Mouse (Mus musculus) forebrain, postnatal 0 days (tissue): Measurements from ENCODE around the gene Vars. TPM values are rescaled to one million over a fixed set of nuclear protein-coding genes. Genes with fewer than 3 reads are reported as not detected.

Source experiments
- ATAC-seq: fragments of 200-750 bp; cut with Nextera tagmentation; 2 replicates; pipeline ENCODE4 v1.8.0; 2017; ENCODE audit warnings: mild to moderate bottlenecking, moderate library complexity
- DNase-seq: peaks from one replicate; pipeline ENCODE4 v3.0.0-alpha.2; 2015
- H3K27ac ChIP-seq: fragments of 300-500 bp; sonication (generic); 2 replicates; pipeline ENCODE4 v1.5.1; 2014; ENCODE audit warnings: low read depth, mild to moderate bottlenecking, antibody characterized with exemption, low read length, moderate library complexity, mixed read lengths
- H3K27me3 ChIP-seq: fragments of 300-500 bp; sonication (generic); 2 replicates; pipeline ENCODE4 v1.6.1; 2014; ENCODE audit warnings: mild to moderate bottlenecking, low read length, mixed read lengths; ENCODE audit not compliant: insufficient read depth
- H3K36me3 ChIP-seq: fragments of 300-500 bp; sonication (generic); 2 replicates; pipeline ENCODE4 v1.6.1; 2014; ENCODE audit warnings: mild to moderate bottlenecking, moderate library complexity; ENCODE audit not compliant: insufficient read depth
- H3K4me1 ChIP-seq: fragments of 300-500 bp; sonication (generic); 2 replicates; pipeline ENCODE4 v1.6.1; 2014; ENCODE audit warnings: antibody characterized with exemption; ENCODE audit not compliant: insufficient read depth
- H3K4me2 ChIP-seq: fragments of 300-500 bp; sonication (generic); 2 replicates; pipeline ENCODE4 v1.6.1; 2014; ENCODE audit warnings: low read depth, mild to moderate bottlenecking, moderate library complexity
- H3K4me3 ChIP-seq: fragments of 300-500 bp; sonication (generic); 2 replicates; pipeline ENCODE4 v1.5.1; 2014; ENCODE audit warnings: low read depth, low read length, mixed read lengths
- H3K9ac ChIP-seq: fragments of 300-500 bp; sonication (generic); 2 replicates; pipeline ENCODE4 v1.6.1; 2014; ENCODE audit warnings: mild to moderate bottlenecking
- H3K9me3 ChIP-seq: fragments of 300-500 bp; sonication (generic); 2 replicates; pipeline ENCODE4 v1.6.1; 2016; ENCODE audit warnings: low read length
- CTCF ChIP-seq: sonication (generic); IDR thresholded peaks from 2 replicates; pipeline ENCODE4 v1.5.1; 2016; ENCODE audit warnings: antibody characterized with exemption, control low read depth, low read depth
- WGBS: fragments of 180-500 bp; shearing (Covaris S2); extraction: QIAGEN DNeasy Blood & Tissue Kit; methylation state at CpG from one replicate; pipeline ENCODE4 v1.1.7; 2014; 5-methylcytosine and 5-hydroxymethylcytosine counted together
- polyA plus RNA-seq: library from polyadenylated mRNA; unstranded; fragments of >200 nt; fragmentation: Nextera tagmentation; extraction: Ambion mirVana; gene quantifications from 2 replicates; pipeline ENCODE4 v1.2.1, GENCODE M21; 2015
- total RNA-seq: library from RNA; depleted of rRNA; stranded (reverse); fragments of >200 nt; gene quantifications from 2 replicates; pipeline ENCODE4 v1.2.3, GENCODE M21; 2014

Vars gene
- total and polyA plus RNA-seq, 2 experiments from 2014 or later: 45.4 to 93.4 TPM

DNA sequence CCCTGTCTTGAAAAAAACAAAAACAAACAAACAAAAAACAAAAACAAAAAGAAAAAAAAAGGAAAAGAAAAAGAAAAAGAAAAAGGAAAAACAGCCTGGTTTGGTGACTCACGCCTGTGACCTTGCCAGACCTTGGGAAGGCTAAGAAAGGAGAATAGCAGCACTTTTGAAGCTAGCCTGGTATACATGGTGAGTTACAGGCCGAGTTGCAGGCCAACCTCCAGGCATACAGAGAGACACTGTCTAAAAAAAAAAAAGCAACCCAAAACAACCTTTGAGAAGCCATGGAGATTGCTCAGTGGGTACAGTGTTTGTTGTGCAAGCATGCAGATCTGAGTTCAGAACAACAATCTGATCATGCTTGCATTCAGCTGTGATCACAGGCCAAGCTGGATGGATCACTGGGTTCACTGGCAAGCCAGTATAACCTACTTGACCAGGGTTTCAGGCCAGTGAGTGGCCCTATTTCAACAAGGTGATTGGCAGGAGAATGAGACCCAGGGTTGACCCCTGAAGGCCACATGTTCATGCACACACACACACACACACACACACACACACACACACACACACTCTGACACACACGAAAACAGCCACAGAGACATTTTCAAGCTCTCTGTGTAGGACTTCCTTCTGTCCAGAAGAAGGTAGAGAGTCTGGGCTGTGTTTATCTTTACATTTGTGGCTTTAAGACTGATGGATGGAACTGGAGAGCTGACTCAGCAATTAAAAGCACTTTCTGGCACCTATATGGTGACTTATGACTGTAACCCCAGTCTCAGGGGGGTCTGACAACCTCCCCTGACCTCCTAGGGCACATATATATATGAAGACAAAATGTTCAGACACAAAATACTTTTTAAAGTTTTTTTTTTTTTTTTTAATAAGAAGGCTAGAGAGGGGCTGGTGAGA is 24.9 kb upstream of the Vars start:
- Histone ChIP-seq H3K27me3 (no peaks in the 10 kb centered on the region), H3K4me3 (no peak overlapping the region), H3K4me2 (no peak overlapping the region), H3K27ac (no peak overlapping the region), H3K36me3 (no peaks in the 10 kb centered on the region), H3K4me1 (peaks cover 4% of the 10 kb centered on the region), H3K9ac (no peak overlapping the region), H3K9me3 (no peaks in the 10 kb centered on the region)
- no peak for TF ChIP-seq CTCF
- 82% methylated on average over 3 of the region's 3 CpGs for WGBS
- no peak for DNase-seq
- ATAC-seq: no peak

DNA sequence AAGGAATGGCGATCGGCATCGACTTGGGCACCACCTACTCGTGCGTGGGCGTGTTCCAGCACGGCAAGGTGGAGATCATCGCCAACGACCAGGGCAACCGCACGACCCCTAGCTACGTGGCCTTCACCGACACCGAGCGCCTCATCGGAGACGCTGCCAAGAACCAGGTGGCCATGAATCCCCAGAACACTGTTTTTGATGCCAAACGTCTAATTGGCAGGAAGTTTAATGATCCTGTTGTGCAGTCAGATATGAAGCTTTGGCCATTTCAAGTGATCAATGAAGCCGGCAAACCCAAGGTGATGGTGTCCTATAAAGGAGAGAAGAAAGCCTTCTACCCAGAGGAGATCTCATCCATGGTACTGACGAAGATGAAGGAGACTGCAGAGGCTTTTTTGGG is 23.8 kb upstream of the Vars start:
- DNase-seq (no peak), ATAC-seq (no peak)
- no peak overlapping the region for H3K4me3 ChIP-seq
- H3K27ac ChIP-seq: no peak overlapping the region
- H3K36me3 ChIP-seq: no peaks in the 10 kb centered on the region
- no peak for TF ChIP-seq CTCF
- H3K9ac ChIP-seq: no peak overlapping the region
- no peaks in the 10 kb centered on the region for H3K27me3 ChIP-seq
- H3K4me1 ChIP-seq: peaks cover 4% of the 10 kb centered on the region
- WGBS: 96% methylated on average over 20 of the region's 20 CpGs
- no peaks in the 10 kb centered on the region for H3K9me3 ChIP-seq
- H3K4me2 ChIP-seq: no peak overlapping the region

DNA sequence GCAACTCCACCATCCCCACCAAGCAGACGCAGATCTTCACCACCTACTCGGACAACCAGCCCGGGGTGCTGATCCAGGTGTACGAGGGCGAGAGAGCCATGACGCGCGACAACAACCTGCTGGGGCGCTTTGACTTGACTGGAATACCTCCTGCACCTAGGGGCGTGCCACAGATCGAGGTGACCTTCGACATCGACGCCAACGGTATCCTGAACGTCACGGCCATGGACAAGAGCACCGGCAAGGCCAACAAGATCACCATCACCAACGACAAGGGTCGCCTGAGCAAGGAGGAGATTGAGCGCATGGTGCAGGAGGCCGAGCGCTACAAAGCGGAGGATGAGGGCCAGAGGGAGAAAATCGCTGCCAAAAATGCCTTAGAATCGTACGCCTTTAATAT is 22.5 kb upstream of the Vars start:
- H3K27me3 ChIP-seq: no peaks in the 10 kb centered on the region
- H3K36me3 ChIP-seq: no peaks in the 10 kb centered on the region
- H3K9ac ChIP-seq: no peak overlapping the region
- 91% methylated on average over 27 of the region's 27 CpGs for WGBS
- no peak overlapping the region for H3K4me2 ChIP-seq
- no peak overlapping the region for H3K27ac ChIP-seq
- H3K9me3 ChIP-seq: no peaks in the 10 kb centered on the region
- H3K4me3 ChIP-seq: no peak overlapping the region
- peaks cover 6% of the 10 kb centered on the region for H3K4me1 ChIP-seq
- ATAC-seq (no peak), DNase-seq (no peak)
- TF ChIP-seq CTCF: no peak

DNA sequence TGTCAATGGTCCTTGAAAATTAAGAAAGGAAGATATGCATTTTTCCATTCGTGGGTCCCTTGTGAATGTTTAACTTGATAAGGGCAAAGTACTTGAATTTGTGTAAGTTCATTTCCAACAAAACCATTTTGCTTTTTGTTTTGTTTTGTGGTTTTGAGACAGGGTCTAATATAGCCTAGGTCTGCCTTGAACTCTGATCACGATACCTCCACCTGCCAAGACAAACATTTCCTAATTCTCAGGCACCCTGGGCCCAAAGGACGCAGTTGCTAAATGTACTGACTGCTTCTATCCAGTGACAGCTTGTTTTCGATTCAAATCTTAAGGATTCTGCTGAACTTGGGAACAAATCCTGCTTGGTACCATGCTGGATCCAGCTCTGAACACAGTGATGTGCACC is 21.2 kb upstream of the Vars start:
- 97% methylated on average over 4 of the region's 4 CpGs for WGBS
- no peak for ATAC-seq
- Histone ChIP-seq H3K4me2 (no peak overlapping the region), H3K27ac (no peak overlapping the region), H3K27me3 (no peaks in the 10 kb centered on the region), H3K9me3 (no peaks in the 10 kb centered on the region), H3K36me3 (no peaks in the 10 kb centered on the region), H3K4me1 (peaks cover 6% of the 10 kb centered on the region), H3K4me3 (no peak overlapping the region), H3K9ac (no peak overlapping the region)
- no peak for DNase-seq
- TF ChIP-seq CTCF: no peak

DNA sequence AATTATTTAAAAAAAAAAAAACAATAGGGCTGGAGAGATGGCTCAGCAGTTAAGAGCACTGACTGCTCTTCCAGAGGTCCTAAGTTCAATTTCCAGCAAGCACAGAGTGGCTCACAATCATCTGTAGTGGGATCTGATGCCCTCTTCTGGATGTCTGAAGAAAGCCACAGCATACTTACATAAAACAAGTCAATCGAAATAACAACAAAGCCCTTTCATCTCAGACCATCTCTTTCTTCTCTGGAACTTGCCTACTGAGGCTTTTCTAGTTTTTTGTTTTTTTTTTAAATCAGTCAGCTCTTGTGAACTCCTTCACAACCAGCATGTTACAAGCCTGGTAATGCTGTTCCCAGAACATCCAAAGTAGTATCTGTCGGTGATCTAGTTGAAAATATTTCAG is 20.1 kb upstream of the Vars start:
- Histone ChIP-seq H3K36me3 (peaks cover 6% of the 10 kb centered on the region; the same call in 1 of the 2 replicates), H3K27me3 (no peaks in the 10 kb centered on the region), H3K9me3 (no peaks in the 10 kb centered on the region), H3K27ac (no peak overlapping the region), H3K4me2 (peak overlapping the region; percentile 91), H3K4me1 (peaks cover 6% of the 10 kb centered on the region), H3K4me3 (peak overlapping the region; percentile 94), H3K9ac (peak overlapping the region; percentile 73)
- no peak for ATAC-seq
- peak; percentile 36 for DNase-seq
- 12% methylated on average over 2 of the region's 2 CpGs for WGBS
- TF ChIP-seq CTCF: peak; percentile 67

DNA sequence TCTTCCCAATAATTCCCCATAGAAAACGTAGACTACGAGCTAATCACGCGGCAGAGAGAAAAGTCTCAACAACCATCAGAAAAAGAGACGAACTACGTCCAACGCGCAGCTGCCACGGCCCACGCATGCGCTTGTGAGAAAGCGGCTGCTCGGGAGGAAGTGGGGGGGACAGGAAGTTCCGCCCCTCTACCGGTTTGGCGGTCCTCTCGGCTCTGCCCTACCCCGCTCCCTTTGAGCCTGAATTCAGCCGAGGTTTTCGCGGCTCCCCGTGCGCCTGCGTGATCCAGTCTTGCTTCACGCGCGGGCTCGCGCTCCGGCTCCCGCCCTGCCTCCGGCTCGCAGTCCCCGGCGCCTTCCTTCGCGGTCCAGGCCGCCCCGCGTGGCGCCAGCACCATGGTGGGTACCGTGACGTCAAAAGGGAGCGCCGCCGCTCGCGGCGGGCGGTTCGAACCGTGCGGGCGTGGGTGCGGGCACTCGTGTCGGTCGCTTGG is 19.1 kb upstream of the Vars start, which contains the start of gene Lsm2:
Lsm2 (plus strand) TSS at position 173 of the 491 bp plus-strand sequence.
- Histone ChIP-seq H3K9me3 (no peaks in the 10 kb centered on the region), H3K36me3 (peaks cover 16% of the 10 kb centered on the region), H3K4me1 (peaks cover 6% of the 10 kb centered on the region), H3K4me3 (peak within 1 kb of the TSS; percentile 94), H3K27ac (peak within 1 kb of the TSS; percentile 97), H3K27me3 (no peaks in the 10 kb centered on the region), H3K4me2 (peak within 1 kb of the TSS; percentile 91), H3K9ac (peak within 1 kb of the TSS; percentile 73)
- WGBS: under 1% methylated on average over 57 of the region's 58 CpGs
- DNase-seq: peak; percentile 96
- peak; percentile 21; the same call in 1 of the 2 replicates for TF ChIP-seq CTCF
- peak; percentile 99 for ATAC-seq

DNA sequence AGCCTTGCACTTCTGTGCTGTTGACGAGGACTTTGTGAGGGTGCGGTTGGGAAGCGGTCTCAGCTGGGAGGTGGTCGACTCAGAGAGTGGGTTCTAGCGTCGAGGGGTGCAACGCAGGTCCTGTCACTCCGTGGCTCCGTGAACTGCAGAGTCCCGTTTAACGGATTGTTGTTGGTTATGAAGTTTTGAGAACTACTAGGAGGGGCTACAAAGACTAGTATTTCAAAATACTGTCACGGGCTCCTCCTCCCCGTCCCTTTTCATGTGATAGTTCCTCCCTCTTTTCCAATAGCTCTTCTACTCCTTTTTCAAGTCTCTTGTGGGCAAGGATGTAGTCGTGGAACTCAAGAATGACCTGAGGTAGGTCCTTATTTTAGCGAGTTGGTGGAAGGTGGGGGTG is 18.5 kb upstream of the Vars start:
- Histone ChIP-seq H3K4me2 (peak overlapping the region; percentile 91), H3K4me1 (peaks cover 6% of the 10 kb centered on the region), H3K27ac (peak overlapping the region; percentile 97), H3K36me3 (peaks cover 16% of the 10 kb centered on the region), H3K9me3 (no peaks in the 10 kb centered on the region), H3K27me3 (no peaks in the 10 kb centered on the region), H3K9ac (peak overlapping the region; percentile 73), H3K4me3 (peak overlapping the region; percentile 94)
- under 1% methylated on average over 15 of the region's 15 CpGs for WGBS
- no peak for TF ChIP-seq CTCF
- no peak; the same call in 1 of the 2 replicates for ATAC-seq
- DNase-seq: no peak
